Mouse (Mus musculus) cerebellum, adult 2 months (tissue): ENCODE measurements at regions not wholly inside any gene's neighbourhood (a gene's known extent, or its start where the extent isn't known, plus 50 kb on each side); places are given as distances from the start of the nearest gene placed in this dataset.

Experiments used
- CTCF ChIP-seq: fragments of 200-500 bp; IDR thresholded peaks from 2 replicates; pipeline ENCODE4 v1.5.1; 2011; ENCODE audit warnings: low read depth, mild to moderate bottlenecking, control low read depth, low read length, moderate library complexity, borderline replicate concordance; ENCODE audit not compliant: insufficient read depth
- POLR2A ChIP-seq: fragments of 200-500 bp; IDR thresholded peaks from 2 replicates; pipeline ENCODE4 v1.6.1; 2011; ENCODE audit warnings: low read length, control low read depth, borderline replicate concordance; ENCODE audit not compliant: insufficient read depth

DNA sequence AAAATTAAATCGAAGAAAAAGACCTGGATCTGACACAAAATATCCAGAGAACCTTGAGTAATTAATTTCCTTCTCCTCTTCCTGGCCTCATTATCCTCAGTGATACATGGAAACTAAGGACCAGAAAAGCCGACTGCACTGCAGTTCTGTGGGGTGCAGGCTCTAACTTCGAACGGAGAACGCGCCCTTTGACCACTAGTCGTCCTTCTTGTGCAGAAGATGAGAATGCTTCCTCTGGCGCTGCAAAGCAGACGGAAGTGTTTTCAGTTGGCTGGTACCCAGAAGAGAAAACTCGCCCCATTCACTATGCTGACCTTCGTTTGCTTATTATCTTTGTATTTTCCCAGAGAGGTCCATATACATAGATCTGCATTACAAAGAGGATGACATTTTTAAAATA is 117.7 kb downstream of the Csl start:
- peak; percentile 38; the same call in 1 of the 2 replicates for TF ChIP-seq CTCF
- no peak for TF ChIP-seq POLR2A
